Mouse (Mus musculus) cerebellum, adult (tissue): Measurements from ENCODE around the gene Prpf6.
A peak's percentile ranks its signal among the peaks of the same experiment; 100 is the strongest.

Experiments used
- ATAC-seq: cut with Nextera tagmentation; 2 replicates; pipeline ENCODE4 v1.9.2; 2017; ENCODE audit warnings: mild to moderate bottlenecking, moderate library complexity, mixed read lengths; ENCODE audit not compliant: insufficient number of reproducible peaks, low FRiP score, low TSS enrichment

The Prpf6 gene

DNA sequence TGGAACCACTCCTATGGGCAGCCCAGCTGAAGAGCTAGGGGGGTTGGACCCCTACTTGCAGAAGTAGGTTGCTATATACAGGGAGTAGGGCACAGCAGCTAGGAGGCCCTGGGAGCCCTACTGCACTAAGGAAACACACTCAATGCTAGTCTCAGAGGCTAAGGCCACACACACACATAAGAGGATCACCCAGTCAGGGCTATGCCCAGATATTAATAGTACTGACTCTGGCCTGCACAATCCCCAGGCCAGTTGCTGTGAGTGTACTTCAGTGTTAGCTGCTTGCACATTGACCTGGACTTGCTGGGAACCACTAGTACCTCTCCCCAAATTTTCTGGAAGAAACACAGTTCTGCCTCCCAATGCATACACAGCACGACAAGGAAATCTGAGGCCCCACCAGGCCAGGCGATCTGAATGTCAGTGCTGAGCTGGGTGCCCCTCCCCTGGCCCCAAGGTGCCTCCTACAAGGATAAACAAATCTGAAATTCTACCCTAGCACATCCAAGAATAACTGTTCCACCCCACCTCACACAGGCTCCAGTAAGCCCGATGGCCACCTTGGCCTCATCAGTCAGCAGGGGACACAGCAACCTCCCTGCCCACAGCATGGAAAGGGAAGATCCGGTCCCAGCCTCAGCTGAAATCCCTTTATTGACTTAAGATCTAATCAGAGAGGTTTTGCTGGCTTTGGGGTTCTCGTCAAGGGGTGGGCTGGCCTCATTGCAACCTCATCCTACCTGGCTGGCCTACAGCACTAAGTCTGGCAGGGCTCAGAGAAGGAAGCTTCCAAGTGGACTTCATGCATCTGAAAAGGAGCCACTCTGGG lies 12.7 kb upstream of the Prpf6 start:
- no peak for ATAC-seq

DNA sequence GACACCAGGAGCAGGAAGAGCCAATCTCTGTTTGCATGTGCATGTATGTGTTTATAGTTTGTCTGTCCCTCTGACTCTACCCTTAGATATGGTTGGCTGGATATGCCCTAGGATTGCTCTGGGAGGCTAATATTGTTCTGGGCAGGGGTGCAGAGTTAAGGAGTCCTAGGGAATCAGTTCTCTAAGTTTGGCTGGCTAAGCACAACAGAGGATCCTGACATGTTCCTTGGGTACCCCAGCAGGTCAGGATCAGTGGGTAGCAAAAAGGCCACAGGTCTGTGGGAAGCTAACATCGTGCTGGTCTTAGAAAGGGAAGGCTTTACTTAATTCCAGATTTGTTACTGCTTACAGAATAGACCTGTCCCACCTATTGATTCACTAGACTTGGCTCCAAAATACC lies 12.0 kb upstream of the Prpf6 start:
- no peak for ATAC-seq

DNA sequence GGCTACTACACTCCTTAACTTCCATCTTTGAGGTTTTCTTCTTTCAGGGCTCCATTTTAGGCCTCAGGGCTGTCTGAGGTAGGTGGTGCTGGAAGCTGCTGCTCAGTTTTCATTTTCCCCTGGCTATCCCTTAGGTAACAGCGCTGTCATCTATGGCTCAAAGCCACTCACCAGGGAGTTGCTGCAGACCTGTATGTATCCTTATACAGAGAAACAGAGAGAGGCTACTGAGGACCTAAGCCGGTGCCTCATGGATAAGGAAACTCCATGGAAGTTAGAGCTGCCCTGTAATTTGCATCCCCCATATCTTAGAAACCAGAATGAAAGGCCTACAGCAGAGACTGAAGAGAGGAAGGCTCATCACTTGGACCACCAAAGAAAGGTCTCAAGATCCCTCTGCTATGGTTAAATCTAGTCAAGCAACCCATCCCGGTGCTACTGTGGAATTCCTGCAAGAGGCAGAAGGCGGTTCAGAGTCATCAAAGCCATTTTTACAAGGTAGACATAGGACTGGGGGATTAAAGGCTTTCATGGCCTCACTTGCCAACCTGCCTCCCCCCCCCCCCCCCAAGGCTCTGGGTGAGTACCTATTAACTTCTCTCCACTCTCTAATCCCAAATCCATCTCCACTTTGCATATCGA lies 11.4 kb upstream of the Prpf6 start:
- ATAC-seq = no peak

DNA sequence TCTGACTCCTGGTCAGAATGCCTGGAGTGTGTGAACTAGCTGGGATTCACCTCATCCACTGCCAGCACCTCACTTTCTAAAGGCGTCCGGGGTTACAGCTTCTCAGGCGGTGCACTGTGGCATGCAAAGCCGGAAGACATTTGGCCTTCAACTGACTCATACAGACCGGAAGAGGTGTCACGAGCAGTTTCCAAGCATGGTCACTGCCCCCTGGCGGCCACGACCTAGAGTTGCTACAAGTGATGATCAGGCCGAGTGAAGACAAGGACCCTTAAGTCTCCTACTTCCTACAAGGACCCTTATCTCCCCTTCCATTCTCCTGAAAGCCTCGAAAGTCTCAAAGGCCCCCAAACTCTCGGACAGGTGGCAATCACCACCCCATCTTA lies 10.7 kb upstream of the Prpf6 start:
- ATAC-seq = peak; percentile 69

DNA sequence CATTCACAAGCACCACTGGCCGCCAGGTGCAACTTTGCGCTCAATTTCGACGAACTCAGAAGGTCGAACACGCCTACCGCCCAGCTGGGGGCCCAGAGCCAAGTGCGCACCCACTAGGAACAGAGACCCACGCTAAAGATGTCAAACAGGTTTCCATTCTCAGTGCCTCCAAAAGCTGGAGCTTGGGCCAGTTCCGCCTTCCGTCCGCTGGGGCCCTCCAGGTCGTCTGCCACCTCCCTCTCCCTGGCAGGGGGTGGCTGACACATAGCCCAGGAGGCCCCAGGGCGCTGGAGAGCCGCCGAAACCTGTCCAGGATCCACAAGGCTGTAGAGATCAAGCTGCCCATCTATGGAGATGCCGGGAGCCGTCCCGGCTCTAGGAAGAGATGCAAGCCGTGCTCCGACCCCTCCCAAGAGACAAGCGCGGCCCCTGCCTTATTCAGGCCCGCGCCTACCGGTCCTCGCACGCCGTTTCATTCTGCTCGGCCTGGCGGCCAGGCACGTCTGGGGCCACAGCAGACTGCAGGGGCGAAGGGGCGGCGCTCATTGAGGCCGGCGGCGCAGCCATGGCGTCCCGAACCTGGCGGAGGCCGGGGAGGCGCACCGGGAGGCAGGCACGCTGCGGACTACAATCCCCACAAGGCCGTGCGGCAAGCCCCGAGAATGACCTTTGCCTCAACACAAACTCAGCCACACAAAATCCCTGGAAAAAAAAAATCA lies 10.1 kb upstream of the Prpf6 start:
- ATAC-seq = peak; percentile 63; the same call in 1 of the 2 replicates

DNA sequence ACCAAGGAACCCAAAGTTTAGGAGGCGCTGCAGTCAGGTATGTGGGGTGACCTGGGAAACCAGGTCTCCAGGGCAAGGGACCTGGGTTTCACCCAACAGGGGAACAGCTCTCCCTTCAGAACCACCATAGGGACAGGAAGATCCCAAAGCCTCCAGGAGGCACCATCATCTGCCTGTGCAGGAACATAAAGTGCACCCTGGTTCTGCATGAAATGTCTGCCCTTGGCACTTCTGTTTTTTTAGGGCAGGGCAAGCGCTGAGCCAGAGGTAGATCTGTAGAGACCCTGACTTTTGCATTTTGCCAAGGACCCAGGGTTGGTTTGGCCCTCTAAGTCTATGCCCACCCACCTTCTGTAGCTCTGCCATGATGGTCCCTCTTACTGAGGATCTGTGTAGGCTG lies 9.3 kb upstream of the Prpf6 start:
- ATAC-seq = no peak

DNA sequence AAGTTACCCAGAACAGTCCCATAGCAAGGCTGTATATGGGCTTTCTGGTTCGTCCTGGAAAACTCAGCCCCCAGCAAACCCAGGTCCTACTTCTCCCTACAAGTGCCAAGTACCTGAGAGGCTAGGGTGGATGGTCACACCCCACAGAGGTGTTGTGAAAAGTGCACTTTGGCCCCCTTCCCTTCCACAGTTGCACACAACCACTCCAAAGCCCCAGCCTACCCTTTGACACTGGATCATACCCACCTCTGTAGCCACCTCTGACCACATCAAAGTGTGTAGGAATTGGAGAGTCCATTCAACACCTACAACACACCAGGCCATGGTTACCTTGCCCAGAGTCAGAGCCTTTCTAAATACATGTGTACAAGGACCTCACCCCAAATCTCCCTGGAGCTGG lies 8.7 kb upstream of the Prpf6 start:
- ATAC-seq = no peak

DNA sequence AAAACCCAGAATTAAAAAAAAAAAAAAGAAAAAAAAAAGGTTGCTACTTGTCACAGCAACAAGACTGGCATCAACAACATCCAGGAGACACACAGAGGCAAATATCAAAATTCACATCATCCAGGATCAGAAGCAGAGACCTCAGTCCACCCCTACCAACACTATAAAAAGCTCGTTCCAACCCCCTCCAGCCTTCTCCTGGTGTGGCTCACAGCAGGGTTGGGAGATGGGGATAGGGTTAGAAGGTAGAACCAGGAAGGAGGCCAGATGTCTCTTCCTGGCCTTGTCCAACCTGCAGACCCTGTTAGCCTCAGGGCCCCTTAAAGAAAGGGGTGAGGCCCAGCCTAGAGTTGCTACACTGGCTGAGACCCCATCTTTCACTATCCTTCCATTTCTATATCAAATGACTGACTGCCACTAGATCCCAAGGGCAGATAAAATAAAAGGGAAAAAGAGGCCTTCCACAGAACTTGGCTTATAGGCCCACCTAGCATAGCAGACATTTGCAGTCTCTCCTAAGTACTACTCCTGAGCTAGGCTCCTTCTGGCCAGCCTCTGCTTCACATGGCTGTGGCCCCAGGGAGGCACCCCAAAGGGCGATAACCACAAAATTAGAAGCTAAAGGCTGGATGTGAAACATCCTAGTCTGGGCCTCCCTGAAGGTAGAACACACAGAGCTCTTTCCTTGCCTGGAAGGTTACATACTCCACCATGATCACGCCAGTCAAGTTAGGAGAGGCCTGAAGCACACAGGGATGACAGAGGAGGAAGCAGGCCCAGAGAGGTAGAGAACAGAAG lies 8.0 kb upstream of the Prpf6 start:
- no peak for ATAC-seq

DNA sequence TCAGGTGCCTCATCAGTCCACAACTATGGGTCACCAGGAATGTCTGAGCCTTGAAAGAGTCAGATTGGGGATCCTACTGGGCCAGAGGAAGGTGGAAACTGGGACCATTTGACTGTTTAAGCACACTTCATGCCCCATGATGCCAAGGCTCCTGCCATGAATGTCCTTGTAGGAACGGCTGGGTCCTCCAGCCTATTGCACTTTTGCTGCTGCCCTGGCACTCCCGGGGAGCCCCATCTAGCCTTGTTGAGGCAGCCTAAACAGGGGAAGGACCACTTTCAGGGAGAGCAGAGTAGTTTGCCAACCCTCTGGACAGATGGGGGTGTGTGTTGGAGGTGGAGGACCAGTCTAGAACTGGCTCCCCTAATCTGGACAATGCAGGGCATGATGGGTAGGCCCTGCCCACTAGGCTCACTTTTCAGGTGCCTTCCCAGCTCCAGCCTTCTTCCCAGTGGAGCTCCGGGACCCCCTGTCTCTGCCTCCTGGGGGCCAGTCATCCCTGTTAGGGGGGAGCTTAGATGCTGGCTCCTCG lies 7.2 kb upstream of the Prpf6 start, which contains the start of gene Uckl1:
Uckl1 (minus strand) TSS at position 482 of the 532 bp plus-strand sequence.
- no peak for ATAC-seq

DNA sequence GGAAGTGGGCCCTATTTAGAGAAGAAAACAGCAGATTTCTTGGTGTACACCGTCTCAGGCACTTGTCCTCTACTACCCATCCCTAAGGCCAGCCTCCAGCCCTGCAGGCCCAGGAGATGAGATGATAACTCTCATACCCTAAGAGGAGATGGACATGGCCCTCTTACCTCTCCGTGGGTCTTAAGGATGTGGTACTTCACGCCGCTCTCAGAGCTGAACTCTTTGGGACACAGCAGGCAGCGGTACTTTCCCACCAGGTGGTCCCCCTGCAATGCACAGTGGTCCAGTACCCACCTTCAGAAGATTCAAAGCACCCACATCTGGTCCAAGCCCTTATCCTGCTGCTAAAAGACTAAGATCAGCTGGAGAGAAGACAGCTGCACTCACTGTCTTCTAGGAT lies 6.2 kb upstream of the Prpf6 start:
- ATAC-seq = no peak

DNA sequence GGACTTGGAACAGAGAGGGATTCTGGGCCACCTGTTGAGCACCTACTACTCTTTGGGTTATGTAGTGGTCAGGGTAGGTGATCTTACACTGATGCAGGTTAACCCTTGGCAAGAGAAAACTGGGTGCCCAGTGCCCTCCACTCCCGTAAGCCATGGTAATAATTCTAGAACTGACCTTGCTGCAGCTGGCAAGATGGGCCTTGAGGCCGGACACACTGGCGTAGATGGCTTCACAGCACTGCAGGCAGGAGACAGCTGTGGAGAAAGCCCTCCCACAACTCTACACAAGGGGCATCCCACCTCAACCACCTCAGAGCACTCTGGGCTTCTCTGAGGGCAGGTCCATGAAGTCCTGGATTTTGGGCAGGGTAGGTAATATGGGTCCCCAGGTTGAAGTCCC lies 5.5 kb upstream of the Prpf6 start:
- ATAC-seq = no peak

DNA sequence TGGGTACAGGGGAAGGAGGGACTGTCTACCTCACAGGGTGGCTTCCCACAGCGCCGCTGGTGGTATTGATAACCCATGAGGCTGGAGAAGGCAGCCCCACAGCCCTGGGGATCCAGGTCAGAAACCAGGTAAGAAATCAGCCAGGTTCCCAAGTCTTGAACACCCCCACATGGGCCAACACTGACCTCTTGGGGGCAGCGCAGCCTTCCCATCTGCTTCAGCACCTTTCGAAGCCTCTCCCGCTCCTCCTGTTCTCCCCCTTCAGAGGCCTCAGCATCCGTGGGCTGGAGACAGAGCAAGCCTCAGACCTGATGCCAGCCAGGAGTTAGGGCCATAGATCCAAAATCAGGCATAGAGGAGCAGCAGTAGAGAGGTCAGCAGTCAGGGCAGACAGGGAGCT lies 3.9 kb upstream of the Prpf6 start:
- no peak for ATAC-seq

DNA sequence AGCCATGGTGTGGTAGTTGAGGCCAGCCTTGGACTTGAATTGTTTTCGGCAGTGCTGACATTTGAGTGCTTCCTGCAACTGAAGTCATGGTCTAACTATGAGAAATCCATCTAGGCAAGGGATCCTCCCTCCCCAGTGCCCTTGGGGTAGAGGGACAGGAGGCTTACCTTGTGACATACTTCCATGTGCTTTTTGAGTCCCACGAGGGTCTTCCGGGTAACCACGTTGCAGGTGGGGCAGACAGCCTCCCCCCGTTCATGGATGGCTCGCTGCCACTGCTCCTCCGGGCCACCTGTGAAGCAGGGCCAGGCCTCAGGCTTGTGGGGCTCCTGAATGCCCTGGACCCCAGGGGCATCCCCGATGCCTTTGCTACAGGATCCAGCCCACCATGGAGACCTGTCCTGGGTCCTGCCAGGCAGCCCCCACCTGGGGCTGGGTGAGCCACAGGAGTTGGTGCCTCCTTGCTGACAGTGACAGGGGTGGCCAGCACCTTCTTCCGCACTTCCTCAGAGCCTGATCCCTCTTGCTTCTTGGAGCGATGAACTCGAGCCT lies 3.4 kb upstream of the Prpf6 start:
- ATAC-seq = no peak

DNA sequence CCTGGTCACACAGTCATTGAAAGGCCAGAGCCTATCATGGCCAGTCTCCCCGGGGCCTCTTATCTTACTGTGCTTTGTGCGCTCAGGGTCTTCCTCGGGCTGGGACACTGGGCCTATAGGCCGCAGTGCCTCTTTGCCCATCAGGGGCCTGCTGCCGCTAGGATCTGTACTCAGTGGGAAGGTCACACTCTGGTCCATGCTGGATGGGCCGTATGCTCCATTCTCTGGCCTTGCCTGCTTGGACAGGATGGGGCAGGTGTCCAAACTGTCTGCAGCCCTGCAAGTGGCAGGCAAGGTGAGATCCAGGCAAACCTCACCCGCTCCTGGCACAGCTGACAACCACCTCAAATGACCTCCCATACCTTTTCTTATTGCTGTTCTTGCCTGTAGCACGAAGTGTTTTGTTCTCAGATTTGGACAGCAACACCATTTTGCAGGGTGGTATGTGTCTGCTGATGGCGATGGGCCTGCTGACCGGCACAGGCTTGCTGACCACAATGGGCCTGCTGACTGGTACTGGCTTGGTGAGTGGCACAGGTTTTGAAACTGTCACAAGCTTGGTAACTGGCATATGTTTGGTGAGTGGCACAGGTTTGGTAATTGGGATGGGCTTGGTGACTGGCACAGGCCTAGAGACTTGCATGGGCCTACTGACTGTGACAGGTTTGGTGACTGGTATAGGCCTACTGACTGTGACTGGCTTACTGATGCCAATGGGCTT lies 2.5 kb upstream of the Prpf6 start:
- ATAC-seq = no peak

DNA sequence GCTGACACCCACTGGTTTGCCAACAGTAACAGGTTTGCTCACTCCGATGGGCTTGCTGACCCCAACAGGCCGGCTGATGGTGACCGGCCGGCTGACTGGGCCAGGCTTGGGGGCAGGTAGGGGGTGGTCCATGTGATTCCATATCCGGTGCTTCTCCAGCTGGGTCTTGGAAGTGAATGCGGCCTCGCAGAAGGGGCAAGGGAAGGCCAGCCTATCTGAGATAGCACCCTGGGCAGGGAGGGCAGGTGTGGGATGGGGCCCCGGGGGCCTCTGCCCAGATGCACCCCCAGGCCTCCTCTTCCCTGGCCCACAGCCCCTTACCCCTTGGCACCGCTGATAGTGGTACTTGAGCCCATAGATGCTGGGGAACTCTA lies 1.9 kb upstream of the Prpf6 start:
- ATAC-seq = no peak

DNA sequence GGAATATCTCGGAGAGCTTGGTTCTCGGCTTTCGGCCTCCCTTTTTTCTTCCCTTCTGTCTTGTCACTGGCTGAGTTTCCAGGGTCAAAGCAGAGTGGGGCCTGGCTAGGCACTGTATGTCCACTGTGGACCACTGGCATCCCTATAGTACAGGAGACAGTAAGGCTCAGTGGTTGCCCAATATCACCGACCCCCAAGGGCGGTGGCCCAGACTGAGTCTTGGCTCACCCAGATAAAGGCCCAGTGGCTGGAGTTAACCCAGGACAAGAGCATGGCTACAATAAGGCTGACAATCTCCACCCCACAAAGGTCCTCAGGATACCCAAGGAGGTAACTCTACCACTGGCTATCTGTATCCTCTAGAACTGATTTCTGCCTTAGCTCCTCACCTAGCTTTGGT lies 1.2 kb upstream of the Prpf6 start:
- ATAC-seq = no peak

DNA sequence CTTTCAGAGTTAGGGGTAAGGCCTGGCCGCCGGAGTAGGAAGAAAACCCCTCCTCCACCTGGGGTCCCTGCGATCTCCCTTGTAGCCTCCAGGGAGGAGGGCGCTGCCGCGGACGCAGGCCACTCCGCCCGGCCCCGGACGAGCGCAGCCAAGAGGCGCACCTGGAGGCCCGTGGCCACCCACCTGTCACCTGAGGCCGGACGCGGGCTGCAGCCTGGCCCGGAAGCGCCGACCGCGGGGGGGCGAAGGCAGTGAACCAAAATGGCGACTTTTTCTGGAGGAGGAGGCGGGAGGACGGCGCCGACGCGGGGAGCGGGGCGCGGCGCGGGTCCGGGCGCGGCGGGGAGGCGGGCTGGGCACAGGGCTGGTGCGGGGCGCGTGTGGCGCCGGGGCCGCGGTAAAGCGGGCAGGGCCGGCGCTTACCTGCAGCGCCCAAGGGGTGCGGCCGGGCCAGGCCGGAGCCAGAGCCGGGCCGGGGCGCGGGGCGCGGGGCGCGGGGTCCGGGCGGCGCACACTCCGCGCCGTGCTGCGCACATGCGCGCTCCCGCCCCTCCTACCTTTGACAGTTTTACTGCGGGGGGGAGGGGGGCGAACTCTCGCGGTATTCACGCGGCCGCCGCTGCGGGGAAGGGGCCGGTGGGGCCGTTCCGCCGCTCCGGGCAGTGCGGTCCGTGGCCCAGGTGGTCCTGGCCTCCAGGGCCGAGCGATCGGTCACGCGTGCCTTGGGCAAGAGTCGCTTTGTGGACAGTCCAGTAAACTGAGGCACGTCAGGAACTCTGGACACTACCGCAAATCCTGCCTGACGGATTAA lies 768 bp downstream of the Prpf6 start, which contains the start of gene Zfp512b:
Zfp512b (minus strand) TSS at position 573 of the 811 bp plus-strand sequence.
- ATAC-seq = peak; percentile 45; the same call in 1 of the 2 replicates

DNA sequence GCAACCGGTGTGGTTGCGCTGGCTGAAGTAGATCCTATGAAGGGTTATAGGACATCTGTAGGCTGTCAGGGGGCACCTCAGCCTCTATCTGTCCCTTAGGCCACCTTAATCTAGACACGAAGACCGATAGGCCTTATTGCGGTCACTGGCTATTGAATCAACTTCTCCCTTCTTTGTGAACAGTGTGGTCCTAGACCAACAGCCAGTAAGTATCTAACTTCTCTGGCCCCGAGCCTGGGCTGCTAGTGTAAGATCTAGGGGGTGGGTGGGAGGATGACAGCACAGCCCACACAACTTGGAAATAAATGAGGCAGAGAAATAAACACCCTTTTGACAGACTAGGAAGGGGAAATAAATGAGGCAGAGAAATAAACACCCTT lies 1.4 kb downstream of the Prpf6 start:
- no peak for ATAC-seq

DNA sequence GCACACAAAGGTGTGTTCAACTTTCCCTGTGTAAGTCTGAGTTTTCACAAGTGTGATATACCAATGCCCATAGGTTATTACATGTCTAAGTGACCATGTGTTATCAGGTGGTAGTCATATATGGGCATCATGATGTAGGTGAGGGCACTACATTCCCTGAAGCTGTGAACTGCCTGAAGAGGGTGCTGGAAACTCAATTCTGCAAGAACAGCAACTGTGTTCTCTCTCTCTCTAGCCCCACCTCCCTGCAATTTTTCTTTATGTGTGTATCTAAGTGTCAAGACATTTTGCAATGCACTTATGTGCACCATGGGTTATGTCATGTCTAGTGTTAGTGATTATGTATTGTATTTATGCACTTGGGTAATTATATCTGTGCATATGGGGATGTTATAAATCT lies 2.3 kb downstream of the Prpf6 start:
- ATAC-seq = no peak
